Mouse (Mus musculus) cerebellum, adult (tissue): ENCODE results near the gene Gm43064.
"Not testable (repeated sequence)": the region's sequence is repeated elsewhere in the genome, so short reads cannot be mapped to it uniquely, and the experiment has no call there.

Experiments used
- ATAC-seq: cut with Nextera tagmentation; 2 replicates; pipeline ENCODE4 v1.9.2; 2017; ENCODE audit warnings: mild to moderate bottlenecking, moderate library complexity, mixed read lengths; ENCODE audit not compliant: insufficient number of reproducible peaks, low FRiP score, low TSS enrichment

The Gm43064 gene

DNA sequence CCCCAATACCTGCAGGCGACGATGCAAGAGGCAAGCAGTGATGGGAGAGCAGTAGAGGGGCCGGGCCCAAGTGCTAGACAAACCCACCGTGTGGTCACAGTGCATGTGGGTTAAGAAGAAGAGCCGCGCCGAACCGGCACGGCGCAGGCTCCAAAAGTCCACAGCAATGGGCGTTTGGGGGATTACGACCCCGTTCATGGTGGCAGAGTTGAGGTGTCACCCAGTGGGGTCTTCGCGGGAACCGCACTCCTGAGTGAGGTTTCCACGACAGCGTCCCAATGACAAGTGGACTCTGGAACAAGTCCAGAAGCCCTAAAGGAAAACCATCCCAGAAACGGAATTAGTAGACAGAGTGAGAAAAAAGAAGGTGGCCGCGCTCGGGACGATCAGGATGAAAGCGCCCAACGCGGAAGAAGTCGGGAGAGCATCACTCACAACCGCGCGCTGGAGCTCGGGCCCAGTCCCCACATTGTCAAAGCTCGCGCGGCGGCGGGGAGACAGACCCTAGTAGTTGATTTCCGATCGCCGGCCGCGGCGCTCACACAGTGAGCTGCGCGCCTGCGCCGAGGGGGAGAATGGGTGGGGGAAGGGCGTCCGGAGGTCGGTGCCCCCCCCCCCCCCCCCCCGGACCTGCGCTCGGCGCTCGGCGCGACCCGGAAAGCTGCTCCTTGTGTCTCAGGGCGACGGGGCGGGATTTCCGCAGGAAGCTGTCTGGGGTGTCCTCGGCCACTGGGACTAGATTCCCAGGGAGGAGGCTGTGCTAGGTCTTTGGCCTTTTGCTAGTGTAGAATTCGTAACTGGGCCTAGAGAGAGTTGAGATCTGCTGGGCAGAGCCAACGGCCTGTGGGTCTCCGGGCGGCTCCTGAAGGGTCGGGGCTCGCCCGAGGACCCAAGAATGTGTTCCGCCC, at the start of gene Gm43064, which contains the start of the genes Dclre1b and Ap4b1:
Gene Gm43064, plus strand, starts transcription at position 683 of the 908 bp plus-strand sequence.
Gene Dclre1b, minus strand, starts transcription at position 554 of the 908 bp plus-strand sequence.
Gene Ap4b1, plus strand, starts transcription at position 630 of the 908 bp plus-strand sequence.
- ATAC-seq, result peak; percentile 96

GRCm38 (mm10) chr3:103766789-103767188, 42.6 kb upstream of the Gm43064 start:
- ATAC-seq, result no peak

DNA sequence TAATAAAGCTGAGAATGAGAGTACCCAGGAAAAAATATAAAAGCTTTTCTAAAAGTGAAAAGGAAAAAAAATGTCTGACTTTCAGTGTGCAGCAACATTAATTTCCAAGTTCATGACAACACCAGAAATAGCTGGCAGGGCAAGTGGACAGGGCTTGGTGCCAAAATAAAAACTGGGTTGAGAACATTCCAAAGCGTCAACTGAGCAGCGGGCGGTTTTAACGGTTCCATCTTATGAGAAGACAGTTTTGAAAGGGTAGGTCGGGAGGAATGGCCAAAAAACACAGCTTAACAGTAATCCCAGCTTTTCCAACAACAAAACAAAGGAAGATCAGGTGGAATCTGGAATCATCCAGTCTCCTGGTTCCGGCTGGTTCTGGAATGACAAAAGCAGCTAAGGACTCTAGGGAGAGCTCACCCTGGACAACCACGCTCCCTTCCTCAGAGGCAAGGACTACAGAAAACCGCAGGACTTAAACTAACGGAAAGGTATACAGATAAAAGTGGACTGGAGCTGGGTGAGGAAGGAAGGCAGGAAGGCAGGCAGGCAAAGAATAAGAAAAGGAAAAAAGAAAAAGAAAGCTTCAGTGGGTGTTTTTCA, 37.7 kb upstream of the Gm43064 start:
- peak; percentile 72 for ATAC-seq

DNA sequence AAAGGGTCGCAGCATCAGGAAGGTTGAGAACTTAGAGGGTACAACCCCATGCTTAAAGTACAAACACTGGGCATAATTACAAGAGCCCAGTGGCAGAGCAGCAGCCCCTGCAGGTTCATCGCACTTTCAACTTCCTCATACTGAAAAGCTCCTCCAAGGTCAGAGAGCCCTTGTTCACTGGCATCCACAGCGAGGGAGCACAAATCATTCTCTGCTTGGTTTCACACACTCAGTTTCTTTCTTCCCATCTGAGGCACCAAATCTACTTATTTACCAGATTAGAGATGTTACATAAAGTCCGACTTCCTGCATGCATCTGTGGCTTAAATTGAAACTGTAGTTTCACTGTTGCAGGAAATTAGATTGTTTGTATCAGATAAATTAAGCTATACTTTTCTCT, 36.5 kb upstream of the Gm43064 start:
- ATAC-seq, result no peak

DNA sequence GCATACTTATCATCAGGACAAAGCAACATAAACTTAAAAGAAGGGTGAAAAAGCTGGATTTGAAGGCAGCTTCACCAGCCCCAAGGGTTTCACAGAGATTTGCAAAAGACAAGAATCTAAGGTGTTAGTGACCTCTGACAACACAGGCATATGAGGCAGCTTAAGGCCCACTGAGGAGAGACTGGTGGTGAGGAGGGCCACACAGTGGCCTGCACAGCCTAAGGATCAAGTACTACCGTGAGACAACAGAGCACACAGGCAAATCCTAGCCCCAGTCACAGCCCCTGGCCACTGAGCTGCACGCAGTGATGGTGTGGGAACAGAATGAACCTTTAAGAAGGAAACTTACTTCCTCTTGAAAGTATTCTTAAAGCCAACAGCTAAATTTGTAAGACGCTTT, 35.9 kb upstream of the Gm43064 start:
- ATAC-seq, result no peak

GRCm38 (mm10) chr3:103774009-103774408, 35.4 kb upstream of the Gm43064 start:
- no peak for ATAC-seq

GRCm38 (mm10) chr3:103777940-103778339, 31.4 kb upstream of the Gm43064 start:
- ATAC-seq, result peak; percentile 69; the same call in 1 of the 2 replicates

DNA sequence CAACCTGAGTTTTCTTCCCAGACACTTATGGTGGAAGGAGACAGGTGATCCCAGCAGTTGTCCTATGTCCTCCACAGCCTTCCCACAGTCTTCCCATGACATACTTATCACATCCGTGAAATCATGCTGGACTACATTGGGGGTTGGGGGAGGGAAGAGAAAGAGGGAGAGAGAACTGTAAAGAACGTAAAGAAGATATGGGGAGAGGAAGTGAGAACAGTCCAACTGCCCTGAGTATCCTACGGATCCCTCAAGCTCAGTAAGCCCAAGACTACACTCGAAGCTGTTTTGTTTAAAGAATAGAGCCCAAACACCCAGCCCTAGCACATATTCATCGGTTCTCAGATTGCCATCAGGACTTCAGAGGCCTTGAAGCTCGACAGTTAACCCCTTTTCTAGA, 30.7 kb upstream of the Gm43064 start:
- no peak for ATAC-seq

DNA sequence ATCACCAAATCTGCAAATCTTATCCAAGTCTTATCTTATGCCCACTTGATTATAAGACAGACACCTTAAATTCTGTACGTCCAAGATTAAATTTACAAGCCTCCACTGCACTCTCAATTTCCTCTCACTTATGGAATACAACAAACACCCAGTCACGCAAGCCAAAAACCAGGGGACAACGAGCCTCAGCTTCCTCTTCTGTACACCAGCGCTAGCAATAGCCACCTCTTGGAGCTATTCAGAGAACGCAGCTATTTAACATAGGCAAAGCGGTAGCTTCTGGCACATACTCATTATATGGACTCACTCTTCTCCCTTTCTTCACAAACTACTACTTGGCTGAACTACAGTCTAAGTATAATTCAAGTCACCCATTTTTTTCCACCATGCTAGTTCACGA, 30.2 kb upstream of the Gm43064 start:
- ATAC-seq, result no peak

GRCm38 (mm10) chr3:103780271-103780670, 29.1 kb upstream of the Gm43064 start:
- no peak for ATAC-seq

- no peak for ATAC-seq
These were observed 28.6 kb upstream of the Gm43064 start for GRCm38 (mm10) chr3:103780777-103781176.

- ATAC-seq, result no peak
These were observed 26.3 kb upstream of the Gm43064 start for GRCm38 (mm10) chr3:103782844-103783609.

- ATAC-seq, result no peak
These were observed 22.1 kb upstream of the Gm43064 start for GRCm38 (mm10) chr3:103787225-103787624.

DNA sequence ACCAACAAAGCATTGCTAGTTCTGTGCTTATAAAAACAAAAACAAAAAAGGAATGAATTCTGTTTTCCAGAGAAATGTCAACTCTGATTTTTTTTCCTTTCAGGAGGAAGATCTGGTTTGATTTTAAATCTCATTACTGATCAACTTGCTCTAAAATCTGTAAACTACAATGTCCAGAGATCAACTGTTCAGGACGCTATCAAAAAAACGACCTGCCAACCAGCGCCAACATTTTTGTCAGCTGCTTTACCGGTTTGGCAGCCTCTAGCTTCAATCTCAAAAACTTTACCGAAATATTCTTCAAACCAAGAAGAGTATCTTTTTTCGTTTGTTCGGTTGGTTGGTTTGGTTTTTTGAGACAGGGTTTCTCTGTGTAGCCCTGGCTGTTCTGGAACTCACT, 20.3 kb upstream of the Gm43064 start:
- no peak for ATAC-seq

GRCm38 (mm10) chr3:103789891-103790345, 19.5 kb upstream of the Gm43064 start:
- ATAC-seq, result no peak

DNA sequence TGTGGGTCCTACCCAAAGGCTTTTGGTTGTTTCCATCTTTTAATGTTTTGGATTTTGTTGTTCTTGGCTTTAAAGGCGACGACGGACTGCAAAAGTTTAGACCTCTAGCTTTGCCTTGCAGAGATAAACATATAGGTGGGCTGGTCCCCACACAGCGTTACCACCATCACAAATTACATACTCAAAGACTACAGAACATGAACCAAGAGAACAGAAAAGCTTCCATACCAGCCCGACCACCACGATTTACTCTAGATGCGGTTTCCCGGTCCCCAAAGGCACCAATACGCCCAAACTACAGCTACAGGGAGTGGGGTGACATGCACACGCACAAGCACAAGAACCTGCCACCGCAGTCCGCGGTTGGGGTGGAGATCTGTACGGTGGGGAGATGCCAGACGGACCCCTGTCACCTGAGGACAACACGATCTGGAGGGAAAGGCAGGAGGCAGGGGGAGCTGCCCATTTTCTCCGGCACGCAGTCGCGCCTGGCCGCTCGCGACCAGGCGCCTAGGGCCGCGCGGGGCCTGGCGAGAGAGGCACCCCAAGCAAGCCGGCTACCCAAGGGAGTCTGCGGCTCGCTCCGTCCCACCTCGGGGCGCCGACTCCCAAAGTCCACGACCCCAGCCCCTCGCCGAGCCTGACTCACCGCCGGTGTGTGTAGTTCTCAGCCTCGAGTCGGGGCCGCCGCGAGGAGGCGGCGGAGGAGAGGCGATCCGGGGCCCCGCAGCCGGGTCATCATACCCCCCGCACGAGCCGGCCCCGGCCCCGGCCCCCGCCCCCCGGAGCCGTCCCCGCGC, 18.8 kb upstream of the Gm43064 start:
- ATAC-seq, result peak; percentile 42

- peak; percentile 96 for ATAC-seq
These were observed 17.9 kb upstream of the Gm43064 start, which contains the start of gene Hipk1 for GRCm38 (mm10) chr3:103791230-103792110. Hipk1 (minus strand) TSS chr3:103791563.

- not testable (repeated sequence) for ATAC-seq
These were observed 17.3 kb upstream of the Gm43064 start for GRCm38 (mm10) chr3:103792111-103792406.

DNA sequence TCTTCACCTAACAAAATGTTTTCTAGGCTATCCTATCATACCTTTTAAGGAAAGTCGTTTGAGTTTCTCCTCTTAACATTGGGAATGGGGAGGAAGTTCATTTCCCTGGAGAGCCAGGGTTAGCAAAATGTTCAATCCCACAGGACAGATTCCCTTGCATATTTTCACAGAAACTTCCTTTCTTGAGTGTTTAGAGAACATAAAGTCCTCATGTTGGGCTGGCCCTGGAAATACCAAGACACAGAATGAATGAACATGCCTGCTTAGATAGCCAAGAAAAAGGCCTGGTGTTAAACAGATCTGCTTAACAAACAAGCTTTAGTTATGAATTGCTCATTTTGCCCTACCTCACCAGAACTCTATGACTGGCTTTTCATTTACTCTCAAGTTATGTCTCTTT, 16.8 kb upstream of the Gm43064 start:
- ATAC-seq, result no peak
